Mouse (Mus musculus): ENCODE results near the gene Tbl3. TPM values are rescaled to one million over a fixed set of nuclear protein-coding genes. Genes with fewer than 3 reads are reported as not detected.
A peak's percentile ranks its signal among the peaks of the same experiment; 100 is the strongest.

Gene Tbl3
- polyA plus RNA-seq (2015; fragmentation: Nextera tagmentation; extraction: Ambion mirVana) = 61.8 and 69.2 TPM in 2 replicates

DNA sequence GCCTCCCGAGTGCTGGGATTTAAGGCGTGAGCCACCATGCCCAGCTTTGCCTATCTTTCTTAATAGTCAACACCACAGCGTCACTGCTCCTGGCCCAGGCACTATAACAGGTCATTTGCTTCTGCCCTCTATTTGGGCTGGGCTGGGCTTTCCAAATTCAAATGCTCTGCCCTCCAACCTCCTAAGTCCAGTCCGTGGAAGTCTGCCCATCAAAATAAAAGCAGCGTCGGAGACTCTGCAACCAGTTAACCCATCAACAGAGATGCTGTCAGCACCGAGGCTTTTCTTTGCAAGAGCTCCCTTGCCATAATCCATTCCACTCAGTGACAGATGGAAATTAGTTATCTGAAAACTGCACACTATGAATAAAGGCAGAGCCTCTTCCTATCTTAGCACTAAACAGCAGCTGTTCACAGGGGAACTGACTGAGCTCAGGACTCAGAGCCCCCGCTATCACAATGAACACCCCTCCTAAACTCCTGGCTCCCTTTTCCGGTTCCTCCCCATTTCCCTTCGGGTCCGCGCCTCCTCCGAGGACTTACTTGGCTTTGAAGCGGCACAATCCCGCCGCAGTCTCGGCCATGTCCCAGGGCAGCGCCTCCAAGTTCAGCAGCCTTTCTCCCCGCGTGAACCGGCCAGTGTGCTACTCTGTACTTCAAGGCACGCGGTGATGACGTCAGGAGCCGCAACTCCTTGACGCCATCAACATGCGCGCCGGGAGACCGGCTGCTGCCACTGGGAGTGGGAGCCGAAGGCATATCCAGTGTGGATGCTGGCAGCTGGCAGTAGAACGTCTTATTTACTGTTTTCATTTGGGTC is at the start of gene Tbl3:
Tbl3 (minus strand) TSS at position 679 of the 819 bp plus-strand sequence.
- peak within 1 kb of the TSS; percentile 89 for H3K4me2 ChIP-seq (ENCODE audit: low read length)
- no peaks in the 10 kb centered on the region for H3K27me3 ChIP-seq (ENCODE audit: control insufficient read depth, insufficient read depth, low read depth, low read length)
- H3K4me3 ChIP-seq (ENCODE audit: low read depth, low read length) = peak within 1 kb of the TSS; percentile 81
- no peaks in the 10 kb centered on the region for H3K9me3 ChIP-seq (replicated peaks; ENCODE audit: control insufficient read depth, low read length, poor library complexity, severe bottlenecking)
- H3K36me3 ChIP-seq (ENCODE audit: control insufficient read depth, insufficient read depth, low read length) = peaks cover 17% of the 10 kb centered on the region
- peak within 1 kb of the TSS; percentile 80 for H3K9ac ChIP-seq (ENCODE audit: low read depth, low read length)
- ATAC-seq = peak; percentile 89
- peak within 1 kb of the TSS; percentile 76 for H3K27ac ChIP-seq (ENCODE audit: low read length)
- 4% methylated on average over 32 of the region's 32 CpGs for WGBS
- peaks cover 10% of the 10 kb centered on the region for H3K4me1 ChIP-seq (ENCODE audit: control insufficient read depth, insufficient read depth, low read length)

DNA sequence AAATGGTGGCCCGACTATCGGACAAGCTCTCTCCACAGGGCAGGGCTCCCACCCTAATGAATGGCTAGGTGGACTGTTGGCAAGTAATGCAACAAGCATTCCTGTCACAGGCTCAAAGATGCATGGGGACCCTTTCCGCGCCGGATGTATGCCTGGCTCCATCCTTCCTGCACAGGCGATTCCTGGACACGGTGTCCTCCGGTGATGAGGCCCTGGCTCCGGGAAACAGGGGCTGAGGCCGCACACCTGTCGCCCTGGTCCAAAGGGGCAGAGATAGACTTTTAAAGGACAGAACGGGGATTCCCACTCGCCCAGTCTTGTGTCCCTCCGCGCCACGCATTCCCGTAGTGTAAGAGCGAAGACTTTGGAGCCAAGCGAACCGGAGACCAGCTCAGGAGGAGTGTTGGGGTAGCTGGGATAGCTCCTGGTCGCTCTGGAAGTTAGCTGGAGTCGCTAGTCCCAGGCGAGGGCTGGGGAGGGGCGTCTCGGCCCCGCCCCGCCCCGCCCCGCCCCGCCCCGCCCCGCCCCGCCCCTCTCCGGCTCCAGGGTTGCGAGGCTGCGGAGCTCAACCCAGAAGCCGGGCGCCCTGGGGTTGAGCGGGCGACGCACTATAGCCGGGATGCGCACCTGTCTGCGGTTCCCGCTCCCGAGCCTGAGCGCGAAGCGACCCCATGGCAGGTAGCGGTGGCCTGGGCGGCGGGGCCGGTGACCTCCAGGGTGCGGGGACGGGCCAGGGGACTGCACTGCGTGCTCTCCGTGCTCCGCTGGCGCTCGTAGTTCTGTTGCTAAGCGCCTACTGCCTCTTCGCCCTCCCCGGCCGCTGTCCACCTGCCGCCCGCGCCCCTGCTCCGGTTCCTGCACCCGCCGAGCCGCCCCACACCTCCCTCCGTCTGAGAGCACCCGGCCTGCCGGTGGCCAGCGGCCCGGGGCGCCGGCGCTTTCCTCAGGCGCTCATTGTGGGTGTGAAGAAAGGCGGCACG is 45.2 kb upstream of the Tbl3 start, which contains the start of gene Hs3st6:
Hs3st6 (plus strand) TSS at position 574 of the 980 bp plus-strand sequence.
- peak within 1 kb of the TSS; percentile 38 for H3K4me3 ChIP-seq (ENCODE audit: low read depth, low read length)
- peaks cover 11% of the 10 kb centered on the region for H3K4me1 ChIP-seq (ENCODE audit: control insufficient read depth, insufficient read depth, low read length)
- H3K4me2 ChIP-seq (ENCODE audit: low read length) = peak within 1 kb of the TSS; percentile 79
- no peaks in the 10 kb centered on the region for H3K9me3 ChIP-seq (replicated peaks; ENCODE audit: control insufficient read depth, low read length, poor library complexity, severe bottlenecking)
- no peak within 1 kb of the TSS for H3K27ac ChIP-seq (ENCODE audit: low read length)
- H3K36me3 ChIP-seq (ENCODE audit: control insufficient read depth, insufficient read depth, low read length) = no peaks in the 10 kb centered on the region
- ATAC-seq = no peak
- under 1% methylated on average over 68 of the region's 82 CpGs for WGBS
- H3K9ac ChIP-seq (ENCODE audit: low read depth, low read length) = peak within 1 kb of the TSS; percentile 55
- peaks cover 62% of the 10 kb centered on the region for H3K27me3 ChIP-seq (ENCODE audit: control insufficient read depth, insufficient read depth, low read depth, low read length)

DNA sequence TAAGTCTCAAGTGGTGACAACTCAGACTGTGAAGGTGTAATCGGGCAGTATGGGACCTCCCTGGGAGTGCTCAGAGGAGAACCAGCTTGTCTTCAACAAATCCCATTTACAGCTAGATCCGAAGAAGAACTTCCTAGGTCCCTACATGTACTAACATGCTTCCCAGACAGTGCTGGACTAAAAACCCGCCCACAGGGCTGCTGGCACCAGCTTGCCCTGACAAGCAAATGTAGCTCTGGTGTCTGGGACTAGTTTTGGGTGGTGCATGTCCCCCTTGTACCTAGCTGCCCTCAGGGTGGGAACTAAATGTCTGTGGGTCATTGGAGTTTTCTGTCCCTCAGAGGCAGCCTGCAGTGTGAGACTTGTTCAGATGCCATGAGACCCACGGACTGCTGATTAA is 44.1 kb upstream of the Tbl3 start:
- Histone ChIP-seq H3K9me3 (replicated peaks; ENCODE audit: control insufficient read depth, low read length, poor library complexity, severe bottlenecking) (no peaks in the 10 kb centered on the region), H3K9ac (ENCODE audit: low read depth, low read length) (no peak overlapping the region), H3K4me2 (ENCODE audit: low read length) (no peak overlapping the region), H3K27ac (ENCODE audit: low read length) (no peak overlapping the region), H3K4me1 (ENCODE audit: control insufficient read depth, insufficient read depth, low read length) (peaks cover 11% of the 10 kb centered on the region), H3K4me3 (ENCODE audit: low read depth, low read length) (no peak overlapping the region), H3K27me3 (ENCODE audit: control insufficient read depth, insufficient read depth, low read depth, low read length) (peaks cover 62% of the 10 kb centered on the region), H3K36me3 (ENCODE audit: control insufficient read depth, insufficient read depth, low read length) (no peaks in the 10 kb centered on the region)
- 15% methylated on average over 4 of the region's 4 CpGs for WGBS
- ATAC-seq = no peak

DNA sequence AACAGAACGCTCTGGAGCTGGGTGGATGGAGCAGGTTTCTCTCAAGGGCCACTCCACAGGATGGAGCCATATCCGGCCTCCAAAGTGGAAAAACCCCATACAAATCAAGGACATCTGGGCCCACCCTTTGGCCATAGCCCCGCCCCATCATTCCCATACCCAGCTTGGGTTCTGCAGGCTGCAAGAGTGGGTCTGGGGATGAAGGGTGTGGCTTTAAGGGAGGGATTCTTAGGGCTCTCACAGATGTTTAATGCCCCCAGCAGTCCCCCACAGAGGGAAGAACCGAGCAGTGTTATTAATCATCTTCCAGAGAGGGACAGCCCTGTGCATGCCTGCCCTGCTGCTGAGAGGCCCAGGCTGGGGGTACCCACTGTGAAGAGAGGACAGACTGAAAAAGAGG is 39.5 kb upstream of the Tbl3 start:
- Histone ChIP-seq H3K27ac (ENCODE audit: low read length) (no peak overlapping the region), H3K4me3 (ENCODE audit: low read depth, low read length) (no peak overlapping the region), H3K4me1 (ENCODE audit: control insufficient read depth, insufficient read depth, low read length) (no peaks in the 10 kb centered on the region), H3K27me3 (ENCODE audit: control insufficient read depth, insufficient read depth, low read depth, low read length) (peaks cover 24% of the 10 kb centered on the region), H3K36me3 (ENCODE audit: control insufficient read depth, insufficient read depth, low read length) (no peaks in the 10 kb centered on the region; the same call in 1 of the 2 replicates), H3K9ac (ENCODE audit: low read depth, low read length) (no peak overlapping the region), H3K4me2 (ENCODE audit: low read length) (no peak overlapping the region), H3K9me3 (replicated peaks; ENCODE audit: control insufficient read depth, low read length, poor library complexity, severe bottlenecking) (no peaks in the 10 kb centered on the region)
- WGBS = 61% methylated on average over 4 of the region's 4 CpGs
- ATAC-seq = no peak

DNA sequence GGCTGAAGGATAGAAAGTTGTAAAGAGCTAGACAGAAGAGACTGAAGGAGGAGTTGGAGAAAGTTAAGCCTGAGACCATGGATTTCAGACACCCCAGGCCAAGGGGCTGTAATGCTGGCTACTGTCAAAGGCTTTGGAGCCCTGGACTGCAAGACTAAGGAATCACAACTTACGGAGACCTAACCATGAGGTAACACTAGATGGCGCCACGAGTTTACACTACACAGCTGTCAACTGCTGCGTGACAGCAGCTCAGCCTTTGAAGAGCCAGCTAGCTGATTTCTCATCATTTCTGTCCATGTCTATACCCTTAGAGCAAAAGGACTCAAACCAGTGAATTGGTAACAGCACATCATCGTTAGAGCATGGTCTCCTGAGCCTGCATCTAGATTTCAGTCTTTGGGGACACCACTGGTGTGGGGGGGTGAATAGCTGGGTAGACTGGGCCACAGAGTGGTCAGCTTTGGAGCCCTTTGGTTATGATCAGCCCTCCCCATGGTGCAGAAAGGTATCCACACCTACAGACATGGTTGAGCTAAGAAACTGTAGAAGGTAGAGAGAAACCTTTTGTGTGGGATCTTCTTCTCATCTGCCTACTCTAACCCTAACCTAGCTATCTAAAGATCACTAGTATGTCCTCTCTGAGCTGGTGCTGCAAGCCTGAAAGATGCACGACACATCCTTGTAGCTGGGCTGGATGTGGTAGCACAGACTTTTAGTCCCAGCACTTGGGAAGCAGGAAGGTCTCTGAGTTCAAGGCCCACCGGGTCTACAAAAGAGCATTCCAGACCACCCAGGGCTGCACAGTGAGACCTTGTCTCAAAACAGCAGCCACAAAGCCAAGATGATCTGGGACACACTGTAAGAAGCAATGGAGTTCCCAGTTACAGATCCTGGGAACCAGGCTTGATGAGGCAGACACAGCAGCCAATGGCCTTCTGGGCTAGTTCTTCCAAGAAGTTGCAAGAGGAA is 38.4 kb upstream of the Tbl3 start:
- WGBS = 19% methylated on average over 7 of the region's 7 CpGs
- Histone ChIP-seq H3K9me3 (replicated peaks; ENCODE audit: control insufficient read depth, low read length, poor library complexity, severe bottlenecking) (no peaks in the 10 kb centered on the region), H3K27ac (ENCODE audit: low read length) (no peak overlapping the region), H3K27me3 (ENCODE audit: control insufficient read depth, insufficient read depth, low read depth, low read length) (peaks cover 13% of the 10 kb centered on the region), H3K9ac (ENCODE audit: low read depth, low read length) (no peak overlapping the region), H3K36me3 (ENCODE audit: control insufficient read depth, insufficient read depth, low read length) (no peaks in the 10 kb centered on the region; the same call in none of the 2 replicates), H3K4me3 (ENCODE audit: low read depth, low read length) (no peak overlapping the region), H3K4me1 (ENCODE audit: control insufficient read depth, insufficient read depth, low read length) (no peaks in the 10 kb centered on the region), H3K4me2 (ENCODE audit: low read length) (no peak overlapping the region)
- ATAC-seq = peak; percentile 87

DNA sequence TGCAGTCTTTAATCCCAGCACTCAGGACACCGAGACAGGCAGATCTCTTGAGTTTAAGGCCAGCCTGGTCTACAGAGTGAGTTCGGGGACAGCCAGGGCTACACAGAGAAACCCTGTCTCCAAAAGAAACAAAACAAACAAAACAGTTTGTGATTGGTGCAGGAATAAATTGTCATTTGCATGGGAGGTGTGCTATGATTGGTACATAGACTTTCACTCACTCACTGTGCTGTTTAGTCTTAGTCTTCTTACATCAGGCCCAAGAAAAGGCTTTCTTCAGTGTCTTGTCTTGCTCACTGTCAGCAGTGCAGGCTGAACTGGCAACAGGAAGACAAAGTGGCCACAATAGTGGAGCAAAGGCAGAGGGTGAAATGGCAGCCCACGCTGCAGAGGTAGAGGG is 36.9 kb upstream of the Tbl3 start:
- Histone ChIP-seq H3K4me3 (ENCODE audit: low read depth, low read length) (no peak overlapping the region), H3K36me3 (ENCODE audit: control insufficient read depth, insufficient read depth, low read length) (no peaks in the 10 kb centered on the region; the same call in none of the 2 replicates), H3K4me2 (ENCODE audit: low read length) (no peak overlapping the region), H3K27me3 (ENCODE audit: control insufficient read depth, insufficient read depth, low read depth, low read length) (peaks cover 2% of the 10 kb centered on the region; the same call in 1 of the 2 replicates), H3K27ac (ENCODE audit: low read length) (no peak overlapping the region), H3K9me3 (replicated peaks; ENCODE audit: control insufficient read depth, low read length, poor library complexity, severe bottlenecking) (no peaks in the 10 kb centered on the region), H3K4me1 (ENCODE audit: control insufficient read depth, insufficient read depth, low read length) (no peaks in the 10 kb centered on the region), H3K9ac (ENCODE audit: low read depth, low read length) (no peak overlapping the region)
- WGBS = 69% methylated on average over 3 of the region's 3 CpGs
- no peak for ATAC-seq

DNA sequence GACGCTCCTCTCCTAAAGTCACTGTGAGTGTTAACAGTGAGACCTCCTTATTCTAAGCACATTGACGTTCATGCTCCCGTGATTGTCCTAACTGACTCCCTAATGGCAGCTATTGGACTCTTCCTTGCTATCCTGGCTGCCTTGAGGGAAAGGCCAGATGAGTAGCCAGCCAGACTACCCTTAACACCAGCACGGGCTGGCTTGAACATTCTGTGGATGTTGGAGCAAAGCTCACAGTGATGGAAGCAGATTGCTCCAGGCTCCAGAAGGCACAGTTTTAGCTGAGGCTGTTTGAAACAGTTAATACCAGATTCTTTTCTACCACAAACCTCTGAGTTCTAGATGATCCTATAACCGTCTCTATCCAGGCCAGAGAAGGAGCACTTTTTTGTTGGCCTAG is 36.4 kb upstream of the Tbl3 start:
- no peak for ATAC-seq
- Histone ChIP-seq H3K9me3 (replicated peaks; ENCODE audit: control insufficient read depth, low read length, poor library complexity, severe bottlenecking) (no peaks in the 10 kb centered on the region), H3K4me3 (ENCODE audit: low read depth, low read length) (no peak overlapping the region), H3K4me2 (ENCODE audit: low read length) (no peak overlapping the region), H3K9ac (ENCODE audit: low read depth, low read length) (no peak overlapping the region), H3K4me1 (ENCODE audit: control insufficient read depth, insufficient read depth, low read length) (no peaks in the 10 kb centered on the region), H3K27me3 (ENCODE audit: control insufficient read depth, insufficient read depth, low read depth, low read length) (no peaks in the 10 kb centered on the region), H3K36me3 (ENCODE audit: control insufficient read depth, insufficient read depth, low read length) (no peaks in the 10 kb centered on the region; the same call in none of the 2 replicates), H3K27ac (ENCODE audit: low read length) (no peak overlapping the region)
- WGBS = 73% methylated on average over 5 of the region's 5 CpGs

DNA sequence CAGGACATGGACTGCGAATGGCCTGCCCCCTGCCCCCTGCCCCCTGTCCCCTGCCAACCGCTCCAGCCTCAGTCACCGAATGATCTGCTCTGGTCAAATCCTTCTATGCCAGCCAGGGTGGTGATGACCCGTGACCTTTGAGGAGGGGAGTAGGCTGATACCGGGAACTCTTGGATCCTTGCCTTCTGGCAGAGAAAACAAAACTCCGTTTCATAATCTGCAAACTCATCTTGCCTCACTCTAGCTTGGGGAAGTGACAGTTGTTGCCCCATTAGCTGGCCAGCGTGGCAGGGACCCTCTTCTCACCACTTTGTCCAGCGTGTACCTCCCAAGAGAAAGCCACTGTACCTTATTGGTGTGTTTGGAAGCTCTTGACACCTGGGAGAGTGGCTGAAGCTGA is 34.8 kb upstream of the Tbl3 start:
- no peak overlapping the region for H3K27ac ChIP-seq (ENCODE audit: low read length)
- H3K27me3 ChIP-seq (ENCODE audit: control insufficient read depth, insufficient read depth, low read depth, low read length) = no peaks in the 10 kb centered on the region
- H3K4me2 ChIP-seq (ENCODE audit: low read length) = no peak overlapping the region
- no peak overlapping the region for H3K9ac ChIP-seq (ENCODE audit: low read depth, low read length)
- H3K4me1 ChIP-seq (ENCODE audit: control insufficient read depth, insufficient read depth, low read length) = no peaks in the 10 kb centered on the region
- H3K36me3 ChIP-seq (ENCODE audit: control insufficient read depth, insufficient read depth, low read length) = no peaks in the 10 kb centered on the region; the same call in none of the 2 replicates
- no peak overlapping the region for H3K4me3 ChIP-seq (ENCODE audit: low read depth, low read length)
- no peak for ATAC-seq
- 89% methylated on average over 8 of the region's 8 CpGs for WGBS
- no peaks in the 10 kb centered on the region for H3K9me3 ChIP-seq (replicated peaks; ENCODE audit: control insufficient read depth, low read length, poor library complexity, severe bottlenecking)
